Mouse (Mus musculus) neural tube, embryonic 15.5 days (tissue): ENCODE results near the gene Coro2a. TPM values are rescaled to one million over a fixed set of nuclear protein-coding genes. Genes with fewer than 3 reads are reported as not detected.

Experiments used
- ATAC-seq: fragments of 200-750 bp; cut with Nextera tagmentation; 2 replicates; pipeline ENCODE4 v1.8.0; 2017; ENCODE audit warnings: mild to moderate bottlenecking, moderate TSS enrichment, moderate library complexity; ENCODE audit not compliant: low FRiP score
- H3K27ac ChIP-seq: fragments of 300-500 bp; sonication (generic); replicated peaks from 2 replicates; pipeline ENCODE4 v1.5.1; 2015; ENCODE audit warnings: mild to moderate bottlenecking, inconsistent platforms
- H3K27me3 ChIP-seq: fragments of 300-500 bp; sonication (generic); replicated peaks from 2 replicates; pipeline ENCODE4 v1.6.1; 2015; ENCODE audit warnings: inconsistent platforms
- H3K36me3 ChIP-seq: fragments of 300-500 bp; sonication (generic); 2 replicates; pipeline ENCODE4 v1.6.1; 2015; ENCODE audit warnings: inconsistent platforms
- H3K4me1 ChIP-seq: fragments of 300-500 bp; sonication (generic); 2 replicates; pipeline ENCODE4 v1.6.1; 2015; ENCODE audit warnings: inconsistent platforms
- H3K4me2 ChIP-seq: fragments of 300-500 bp; sonication (generic); 2 replicates; pipeline ENCODE4 v1.6.1; 2015; ENCODE audit warnings: inconsistent platforms, mild to moderate bottlenecking, moderate library complexity
- H3K4me3 ChIP-seq: fragments of 300-500 bp; sonication (generic); replicated peaks from 2 replicates; pipeline ENCODE4 v1.5.1; 2015; ENCODE audit warnings: mild to moderate bottlenecking, inconsistent platforms
- H3K9ac ChIP-seq: fragments of 300-500 bp; sonication (generic); replicated peaks from 2 replicates; pipeline ENCODE4 v1.6.1; 2015; ENCODE audit warnings: mild to moderate bottlenecking, inconsistent platforms
- H3K9me3 ChIP-seq: fragments of 300-500 bp; sonication (generic); replicated peaks from 2 replicates; pipeline ENCODE4 v1.6.1; 2016; ENCODE audit warnings: inconsistent platforms
- WGBS: fragments of 180-500 bp; shearing (Covaris S2); methylation state at CpG from one replicate; pipeline ENCODE4 v1.1.7; 2015; ENCODE audit warnings: mixed read lengths; 5-methylcytosine and 5-hydroxymethylcytosine counted together
- polyA plus RNA-seq: library from polyadenylated mRNA; unstranded; fragments of >200 nt; fragmentation: Nextera tagmentation; extraction: Ambion mirVana; gene quantifications from 2 replicates; pipeline ENCODE4 v1.2.1, GENCODE M21; 2015

Coro2a gene
- polyA plus RNA-seq, 1 experiment from 2014 or later: 9.8 TPM

DNA sequence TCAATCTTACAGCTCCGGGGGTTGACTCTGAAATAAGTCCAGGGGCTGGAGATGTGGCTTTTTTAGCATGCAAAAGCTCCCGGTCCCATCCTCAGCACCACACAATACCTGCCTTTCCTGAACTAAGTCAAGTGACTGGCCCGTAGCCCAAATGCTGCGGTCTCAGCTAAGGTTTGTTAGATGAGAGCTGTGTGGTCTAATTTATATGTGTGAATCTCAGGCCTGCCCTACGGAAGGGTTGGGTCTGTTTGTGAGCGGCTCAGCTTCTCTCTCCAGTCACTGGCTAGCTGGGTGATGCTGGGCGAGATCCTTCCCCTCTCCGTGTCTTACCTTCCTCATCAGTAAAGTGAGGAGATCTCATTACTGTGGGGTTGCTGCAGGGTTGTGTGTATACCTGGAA, 33.8 kb downstream of the Coro2a start:
- ATAC-seq: no peak
- Histone ChIP-seq H3K4me1 (peaks cover 3% of the 10 kb centered on the region; the same call in 1 of the 2 replicates), H3K4me2 (no peak overlapping the region), H3K36me3 (no peaks in the 10 kb centered on the region), H3K27me3 (no peaks in the 10 kb centered on the region), H3K4me3 (no peak overlapping the region), H3K9me3 (no peaks in the 10 kb centered on the region), H3K9ac (no peak overlapping the region), H3K27ac (no peak overlapping the region)
- 91% methylated on average over 8 of the region's 8 CpGs for WGBS

GRCm38 (mm10) chr4:46566931-46567671, 34.9 kb downstream of the Coro2a start:
- Histone ChIP-seq H3K27me3 (no peaks in the 10 kb centered on the region), H3K9me3 (no peaks in the 10 kb centered on the region)
- no peak for ATAC-seq

DNA sequence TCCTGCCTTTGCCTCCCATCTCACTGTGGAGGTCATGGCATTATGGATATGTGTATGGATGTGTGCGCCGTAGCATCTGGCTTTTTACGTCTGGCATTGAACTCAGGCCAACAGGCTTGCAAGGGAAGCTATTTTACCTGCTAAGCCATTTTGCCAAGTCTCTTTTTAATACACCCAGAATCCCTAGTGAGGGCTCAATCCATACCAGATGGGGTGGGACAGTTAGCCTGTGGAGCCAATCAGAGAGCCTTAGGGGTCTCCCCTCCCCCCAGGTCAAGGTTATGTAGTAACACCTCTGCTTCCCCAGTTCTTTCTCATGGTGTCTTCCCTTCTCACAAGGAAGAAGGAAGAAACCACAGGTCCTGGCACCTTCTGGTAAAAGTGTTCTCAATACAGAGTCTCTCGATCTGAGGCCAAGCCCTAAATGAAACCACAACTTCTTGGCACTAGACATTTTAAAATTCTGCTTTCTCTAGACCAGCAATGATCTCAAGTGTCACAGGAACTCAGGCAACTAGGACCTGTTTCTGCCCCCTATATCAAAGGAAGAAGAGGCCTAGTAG, 36.5 kb downstream of the Coro2a start:
- Histone ChIP-seq H3K36me3 (no peaks in the 10 kb centered on the region), H3K9me3 (no peaks in the 10 kb centered on the region), H3K4me3 (no peak overlapping the region), H3K27me3 (no peaks in the 10 kb centered on the region), H3K9ac (no peak overlapping the region), H3K4me2 (no peak overlapping the region), H3K27ac (no peak overlapping the region), H3K4me1 (peaks cover 3% of the 10 kb centered on the region; the same call in 1 of the 2 replicates)
- no peak for ATAC-seq
- WGBS: 88% methylated on average over 4 of the region's 4 CpGs

More at GRCm38 (mm10) chr4:46566931-46567671, 34.9 kb downstream of the Coro2a start:
- Histone ChIP-seq H3K36me3 (no peaks in the 10 kb centered on the region), H3K4me2 (no peak overlapping the region), H3K4me1 (peaks cover 3% of the 10 kb centered on the region; the same call in 1 of the 2 replicates), H3K4me3 (no peak overlapping the region), H3K9ac (no peak overlapping the region), H3K27ac (no peak overlapping the region)
- WGBS: 76% methylated on average over 8 of the region's 8 CpGs

GRCm38 (mm10) chr4:46564247-46564646, 37.8 kb downstream of the Coro2a start:
- no peak overlapping the region for H3K27ac ChIP-seq
- H3K9me3 ChIP-seq: no peaks in the 10 kb centered on the region
- H3K4me3 ChIP-seq: no peak overlapping the region
- H3K4me2 ChIP-seq: no peak overlapping the region
- no peaks in the 10 kb centered on the region for H3K27me3 ChIP-seq
- no peak for ATAC-seq
- no peaks in the 10 kb centered on the region for H3K4me1 ChIP-seq
- no peaks in the 10 kb centered on the region for H3K36me3 ChIP-seq
- WGBS: 88% methylated on average over 4 of the region's 4 CpGs
- no peak overlapping the region for H3K9ac ChIP-seq

- ATAC-seq: no peak
- H3K4me3 ChIP-seq: no peak overlapping the region
- 79% methylated on average over 10 of the region's 10 CpGs for WGBS
Measured at GRCm38 (mm10) chr4:46563847-46564246, 38.2 kb downstream of the Coro2a start.

DNA sequence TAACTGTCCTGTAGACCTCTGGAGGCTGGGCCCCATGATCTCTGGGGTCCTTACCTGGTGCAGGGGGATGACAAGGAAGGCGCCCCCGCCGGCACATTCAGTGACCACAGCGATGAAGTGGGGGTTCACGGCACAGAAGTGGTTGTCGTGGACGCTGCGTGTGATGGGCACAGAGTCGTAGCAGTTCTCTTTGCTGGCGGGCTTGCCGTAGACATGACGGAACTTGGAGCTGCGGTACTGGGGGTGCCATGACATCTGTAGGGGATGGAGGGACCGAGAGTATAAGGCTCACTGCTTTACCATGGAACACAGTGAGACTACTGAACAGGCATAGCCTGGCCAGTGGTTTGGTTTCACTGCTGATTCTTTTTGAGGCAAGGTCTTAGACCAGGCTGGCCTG, 39.2 kb downstream of the Coro2a start:
- Histone ChIP-seq H3K4me3 (no peak overlapping the region), H3K4me1 (no peaks in the 10 kb centered on the region), H3K9ac (no peak overlapping the region), H3K27ac (no peak overlapping the region), H3K36me3 (no peaks in the 10 kb centered on the region), H3K4me2 (no peak overlapping the region), H3K9me3 (no peaks in the 10 kb centered on the region), H3K27me3 (no peaks in the 10 kb centered on the region)
- no peak for ATAC-seq
- 96% methylated on average over 14 of the region's 14 CpGs for WGBS

More at GRCm38 (mm10) chr4:46563847-46564246, 38.2 kb downstream of the Coro2a start:
- no peaks in the 10 kb centered on the region for H3K36me3 ChIP-seq
- H3K9me3 ChIP-seq: no peaks in the 10 kb centered on the region
- no peak overlapping the region for H3K27ac ChIP-seq
- no peaks in the 10 kb centered on the region for H3K27me3 ChIP-seq
- no peaks in the 10 kb centered on the region for H3K4me1 ChIP-seq
- no peak overlapping the region for H3K4me2 ChIP-seq
- no peak overlapping the region for H3K9ac ChIP-seq

- no peaks in the 10 kb centered on the region for H3K36me3 ChIP-seq
- H3K4me3 ChIP-seq: no peak overlapping the region
- 83% methylated on average over 5 of the region's 5 CpGs for WGBS
- no peaks in the 10 kb centered on the region for H3K27me3 ChIP-seq
- H3K27ac ChIP-seq: no peak overlapping the region
- H3K9me3 ChIP-seq: no peaks in the 10 kb centered on the region
- no peak overlapping the region for H3K9ac ChIP-seq
- H3K4me2 ChIP-seq: no peak overlapping the region
- no peak for ATAC-seq
- no peaks in the 10 kb centered on the region for H3K4me1 ChIP-seq
Measured at GRCm38 (mm10) chr4:46562037-46562436, 40.0 kb downstream of the Coro2a start.

DNA sequence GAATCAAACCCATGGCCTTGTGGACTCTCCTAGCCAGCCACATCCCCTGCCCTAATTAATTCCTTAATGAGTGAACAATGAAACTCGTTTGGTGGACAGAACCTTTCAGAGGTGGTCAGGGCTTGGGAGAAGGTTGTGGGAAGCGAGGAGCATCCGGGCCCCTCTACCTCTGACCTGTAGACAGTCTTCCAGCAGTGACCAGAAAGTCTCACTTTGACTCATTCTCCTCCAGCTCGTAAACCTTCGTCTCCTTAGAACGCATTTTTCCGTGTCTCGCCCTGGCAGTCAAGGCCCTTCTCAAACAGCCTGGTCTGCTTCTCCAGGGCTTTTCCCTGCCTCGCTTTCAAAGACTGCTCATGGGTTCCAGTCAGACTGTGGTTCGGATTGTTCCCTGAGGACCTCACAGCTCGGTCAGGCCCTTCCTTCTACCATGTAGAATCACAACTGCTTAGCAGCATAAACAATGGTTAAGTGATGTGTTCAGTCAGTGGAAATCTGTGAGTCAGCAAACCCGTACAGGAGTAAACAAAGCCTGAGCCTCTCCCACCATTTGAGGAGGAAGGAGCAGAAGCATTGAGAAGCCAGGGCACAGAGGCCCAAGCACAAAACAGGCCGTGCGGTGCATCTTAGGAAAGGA, 41.8 kb downstream of the Coro2a start:
- Histone ChIP-seq H3K4me3 (no peak overlapping the region), H3K27me3 (no peaks in the 10 kb centered on the region), H3K9me3 (no peaks in the 10 kb centered on the region), H3K4me1 (no peaks in the 10 kb centered on the region), H3K4me2 (no peak overlapping the region), H3K36me3 (no peaks in the 10 kb centered on the region), H3K9ac (no peak overlapping the region), H3K27ac (no peak overlapping the region)
- 75% methylated on average over 14 of the region's 14 CpGs for WGBS
- no peak for ATAC-seq

DNA sequence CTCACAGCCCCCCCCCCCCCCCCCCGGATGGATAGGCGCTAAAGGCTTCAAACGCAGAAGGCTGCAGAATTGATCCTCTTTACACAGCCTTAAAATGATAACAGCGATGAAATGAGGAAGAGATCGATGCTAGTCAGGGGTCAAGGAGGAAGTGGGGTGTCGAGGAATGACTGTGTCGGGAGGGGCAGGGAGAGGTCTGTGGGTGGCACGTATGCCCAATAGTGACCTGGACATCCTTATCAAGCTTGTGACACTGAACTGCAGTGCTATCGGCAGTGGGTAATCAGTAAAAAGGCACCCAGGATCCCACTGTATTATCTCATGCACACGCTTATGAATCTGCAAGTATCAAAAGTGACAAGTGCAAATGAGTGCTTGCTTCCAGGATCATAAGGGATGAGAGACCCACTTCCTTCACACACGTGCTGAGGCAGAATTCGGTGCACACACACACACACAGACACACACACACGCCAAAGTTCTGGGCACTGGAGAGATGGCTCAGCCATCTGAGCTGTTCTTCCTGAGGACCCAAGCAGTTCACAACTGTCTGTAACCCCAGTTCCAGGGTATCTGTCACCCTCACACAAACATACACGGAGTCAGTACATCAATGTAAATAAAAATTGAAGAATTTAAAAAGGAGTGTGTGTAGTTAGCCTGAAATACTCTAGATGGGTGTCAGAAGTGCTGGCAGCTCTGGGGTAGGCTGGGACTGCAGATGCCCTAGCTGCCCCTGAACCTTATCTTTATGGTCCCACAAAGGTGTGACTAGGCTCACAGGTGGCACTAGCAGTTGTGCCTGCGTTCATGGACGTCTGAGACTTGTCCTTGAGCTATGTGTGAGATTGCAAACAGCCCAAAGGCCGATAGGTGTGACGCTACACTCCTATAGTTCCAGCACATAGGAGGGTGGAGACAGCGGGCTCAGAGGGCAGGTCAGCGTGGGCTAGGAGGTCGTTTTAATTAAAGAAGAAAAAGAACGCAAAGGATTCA, 43.0 kb downstream of the Coro2a start:
- no peaks in the 10 kb centered on the region for H3K36me3 ChIP-seq
- no peaks in the 10 kb centered on the region for H3K9me3 ChIP-seq
- no peak for ATAC-seq
- no peak overlapping the region for H3K9ac ChIP-seq
- H3K27ac ChIP-seq: no peak overlapping the region
- no peaks in the 10 kb centered on the region for H3K4me1 ChIP-seq
- no peaks in the 10 kb centered on the region for H3K27me3 ChIP-seq
- WGBS: 77% methylated on average over 22 of the region's 22 CpGs
- H3K4me2 ChIP-seq: no peak overlapping the region
- no peak overlapping the region for H3K4me3 ChIP-seq

DNA sequence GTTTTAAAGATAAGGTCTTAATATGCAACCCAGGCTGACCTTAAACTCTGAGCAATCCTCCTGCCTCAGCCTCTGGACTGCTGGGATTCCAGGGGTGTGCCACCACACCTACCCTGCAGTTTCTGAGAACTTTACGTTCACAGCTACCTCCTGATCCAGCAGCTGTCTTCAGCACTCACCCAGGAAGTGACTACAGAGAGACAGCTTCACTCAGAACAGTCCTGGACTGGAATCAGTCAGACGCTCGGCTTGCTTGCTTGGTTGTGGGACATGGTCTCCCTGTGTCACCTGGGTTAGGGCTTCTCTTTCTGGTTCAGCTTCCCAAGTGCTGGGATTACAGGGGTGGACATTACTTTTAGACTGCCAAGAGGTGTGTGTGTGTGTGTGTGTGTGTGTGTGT, 45.1 kb downstream of the Coro2a start:
- H3K4me1 ChIP-seq: no peaks in the 10 kb centered on the region
- no peak overlapping the region for H3K4me2 ChIP-seq
- 84% methylated on average over 3 of the region's 3 CpGs for WGBS
- H3K36me3 ChIP-seq: no peaks in the 10 kb centered on the region
- no peaks in the 10 kb centered on the region for H3K27me3 ChIP-seq
- H3K9ac ChIP-seq: no peak overlapping the region
- no peak for ATAC-seq
- no peaks in the 10 kb centered on the region for H3K9me3 ChIP-seq
- no peak overlapping the region for H3K27ac ChIP-seq
- no peak overlapping the region for H3K4me3 ChIP-seq

- H3K4me3 ChIP-seq: no peak overlapping the region
- no peak overlapping the region for H3K9ac ChIP-seq
- no peaks in the 10 kb centered on the region for H3K4me1 ChIP-seq
- ATAC-seq: no peak
- no peak overlapping the region for H3K4me2 ChIP-seq
- H3K27ac ChIP-seq: no peak overlapping the region
- 86% methylated on average over 9 of the region's 9 CpGs for WGBS
- H3K36me3 ChIP-seq: no peaks in the 10 kb centered on the region
- no peaks in the 10 kb centered on the region for H3K27me3 ChIP-seq
- H3K9me3 ChIP-seq: no peaks in the 10 kb centered on the region
Measured at GRCm38 (mm10) chr4:46555762-46556161, 46.2 kb downstream of the Coro2a start.
